Mouse (Mus musculus) spleen, postnatal 14 days (tissue): ENCODE data around the gene Lpxn.

Source experiments
- DNase-seq, 2 experiments: peaks; one replicate each; pipeline ENCODE4 v3.0.0; 2021 to 2022; ENCODE audit warnings: low spot score in 2 of 2

Lpxn gene

GRCm38 (mm10) chr19:12804237-12804636, 8.2 kb downstream of the Lpxn start:
- no peak for DNase-seq

- no peak for DNase-seq
Observed at GRCm38 (mm10) chr19:12805730-12806129, 9.7 kb downstream of the Lpxn start.

GRCm38 (mm10) chr19:12806214-12806613, 10.2 kb downstream of the Lpxn start:
- no peak for DNase-seq

GRCm38 (mm10) chr19:12812644-12813364, 16.8 kb downstream of the Lpxn start:
- no peak for DNase-seq

GRCm38 (mm10) chr19:12813883-12814282, 17.9 kb downstream of the Lpxn start:
- no peak for DNase-seq

GRCm38 (mm10) chr19:12818507-12818906, 22.5 kb downstream of the Lpxn start:
- DNase-seq: no peak

GRCm38 (mm10) chr19:12820383-12820782, 24.4 kb downstream of the Lpxn start:
- peak in 1 of 2 experiments; percentile 37 for DNase-seq

- no peak for DNase-seq
Observed at GRCm38 (mm10) chr19:12824549-12824948, 28.6 kb downstream of the Lpxn start.

GRCm38 (mm10) chr19:12830823-12831430, 34.9 kb downstream of the Lpxn start:
- DNase-seq: no peak

- DNase-seq: no peak
Observed at GRCm38 (mm10) chr19:12831559-12831958, 35.6 kb downstream of the Lpxn start.

GRCm38 (mm10) chr19:12833625-12834024, 37.6 kb downstream of the Lpxn start:
- no peak for DNase-seq

- DNase-seq: no peak
Observed at GRCm38 (mm10) chr19:12838507-12838906, 42.5 kb downstream of the Lpxn start.

GRCm38 (mm10) chr19:12846382-12846781, 50.4 kb downstream of the Lpxn start, which contains the start of gene Gm5244:
TSS of gene Gm5244 (plus strand) at chr19:12846682.
- no peak for DNase-seq

- DNase-seq: no peak
Observed at GRCm38 (mm10) chr19:12856983-12857382, 61.0 kb downstream of the Lpxn start, which contains the start of gene Olfr1444. TSS of gene Olfr1444 (plus strand) at chr19:12857283.
